Mouse (Mus musculus) adrenal gland, postnatal 4 days (tissue): ENCODE measurements around the gene Vwa5b2. TPM values are rescaled to one million over a fixed set of nuclear protein-coding genes. Genes with fewer than 3 reads are reported as not detected.

Experiments
- DNase-seq, 2 experiments: peaks; one replicate each; pipeline ENCODE4 v3.0.0; 2021 to 2022; ENCODE audit warnings: low spot score in 2 of 2, mixed read lengths in 2 of 2
- long read RNA-seq, 2 experiments: library from polyadenylated mRNA; stranded (forward); transcript quantifications; one replicate each; pipeline ENCODE4 v2.0.0; 2021
- total RNA-seq, 2 experiments: library from RNA; stranded (reverse); gene quantifications; 2 replicates each; pipeline ENCODE4 v1.2.3; 2021

Vwa5b2 gene
- 10 to 100 TPM in 1 of 2 experiments, 1 to 10 TPM in 1; 10.0 to 12.5 TPM for total RNA-seq
- long read RNA-seq, experiment 1, partial matches to known transcripts: 0 of 5 reads
- long read RNA-seq, experiment 1, other reads (novel, unspliced or antisense): 4 of 5 reads
- long read RNA-seq, experiment 2, partial matches to known transcripts: 4 of 6 reads
- long read RNA-seq, experiment 2, other reads (novel, unspliced or antisense): 2 of 6 reads

DNA sequence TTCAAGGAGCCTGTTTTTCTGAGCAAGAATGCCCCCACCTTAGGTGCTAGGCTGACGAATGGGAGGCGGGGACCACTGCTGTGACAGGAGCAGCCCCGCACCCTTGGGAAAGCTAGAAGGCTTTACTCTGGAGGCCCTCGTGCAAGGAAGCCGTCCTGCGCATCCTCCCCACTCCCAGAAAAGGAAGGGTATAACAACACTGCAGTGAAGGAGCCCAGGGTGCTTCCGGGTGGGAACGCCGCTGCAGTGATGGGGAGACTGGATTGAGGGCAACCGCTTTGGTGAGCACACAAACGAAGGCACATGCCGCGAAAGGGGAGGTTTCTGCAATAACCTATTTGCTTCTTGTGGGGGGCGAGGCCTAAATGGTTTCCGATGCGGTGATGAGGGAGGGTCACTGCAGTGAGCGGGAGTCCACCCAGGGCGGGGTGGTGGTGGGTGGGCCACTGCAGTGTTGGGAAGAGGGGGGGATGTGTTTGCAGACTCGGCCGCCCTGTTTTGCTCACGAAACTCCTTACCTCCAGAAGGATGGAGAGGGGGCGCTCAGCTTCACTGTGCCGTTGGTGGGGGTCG lies at the start of gene Vwa5b2:
Gene Vwa5b2, plus strand, starts transcription at position 106 of the 573 bp plus-strand sequence.
- DNase-seq: no peak

DNA sequence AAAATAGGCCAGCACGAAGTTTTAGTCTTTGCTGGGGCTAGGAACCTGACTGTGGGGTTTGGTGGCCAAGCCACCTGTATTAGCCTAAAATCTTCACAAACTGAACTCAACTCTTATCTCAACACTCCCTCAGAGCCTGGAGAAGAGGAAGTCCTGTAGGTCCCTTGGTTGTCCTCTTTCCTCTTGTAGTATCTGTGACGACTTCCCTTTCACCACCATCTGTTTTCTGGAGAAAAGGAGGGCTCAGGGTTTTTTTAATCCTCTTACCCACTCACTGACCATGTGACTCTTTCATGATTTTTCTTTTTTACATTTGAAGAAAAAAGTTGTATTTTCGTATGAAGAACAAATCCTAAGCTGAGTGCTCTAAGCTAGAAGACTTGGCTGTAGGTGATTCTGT lies 49.6 kb upstream of the Vwa5b2 start:
- no peak for DNase-seq

DNA sequence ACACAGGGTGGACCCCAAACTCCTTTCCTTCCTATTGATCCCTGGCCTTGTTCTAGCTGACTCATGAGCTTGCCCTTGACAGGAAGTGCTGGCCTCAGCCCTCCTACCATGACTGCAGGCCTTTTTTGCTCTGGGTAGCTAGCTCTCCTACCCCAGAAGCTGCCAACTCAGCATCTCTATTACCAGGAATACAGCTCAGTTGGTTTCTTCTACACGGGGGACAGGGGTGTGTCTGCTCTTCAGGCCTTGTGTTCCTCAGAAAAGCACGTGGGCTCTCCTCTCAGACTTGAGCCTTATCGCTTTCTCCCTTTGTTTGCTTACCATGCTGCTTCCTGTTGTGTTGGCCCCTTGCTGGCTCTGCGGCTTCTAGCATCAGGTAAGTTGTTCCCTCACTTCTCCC lies 48.8 kb upstream of the Vwa5b2 start:
- no peak for DNase-seq

DNA sequence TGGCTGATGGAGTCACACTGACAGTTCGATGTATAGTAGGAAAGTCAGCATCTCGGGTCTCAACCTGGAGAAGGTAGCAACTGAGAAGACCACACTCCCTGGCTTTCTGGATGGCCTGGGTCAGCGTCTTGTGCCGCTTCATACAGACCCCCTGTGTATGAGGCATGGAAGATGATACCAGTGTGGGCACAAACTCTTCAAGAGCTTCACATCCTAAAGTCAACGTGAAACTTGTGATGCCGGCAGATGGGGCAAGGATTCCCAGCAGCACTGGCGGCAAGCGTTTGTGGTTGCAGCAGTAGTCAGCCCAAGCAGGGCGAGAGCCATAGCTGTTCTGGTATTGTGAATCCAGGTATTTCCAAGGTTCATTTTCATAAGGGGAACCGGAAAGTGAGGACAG lies 43.6 kb upstream of the Vwa5b2 start:
- DNase-seq: no peak

DNA sequence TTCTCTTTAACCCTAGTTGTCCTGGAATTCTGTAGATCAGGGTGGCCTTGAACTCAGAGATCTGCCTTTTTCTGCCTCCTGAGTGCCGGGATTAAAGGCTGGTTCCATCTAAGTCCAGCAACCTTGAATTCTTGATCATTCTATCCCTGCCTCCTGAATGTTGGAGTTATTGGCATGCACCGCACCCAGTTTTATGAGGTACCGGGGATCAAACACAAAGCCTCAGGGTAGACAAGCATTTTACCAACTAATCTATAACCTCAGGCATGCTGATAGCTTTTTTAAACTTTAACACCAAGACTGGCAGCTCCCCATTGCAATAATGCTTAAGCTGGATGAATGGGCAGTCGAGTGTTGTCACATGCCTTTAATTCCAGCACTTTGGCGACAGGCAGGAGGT lies 41.8 kb upstream of the Vwa5b2 start:
- DNase-seq: no peak

DNA sequence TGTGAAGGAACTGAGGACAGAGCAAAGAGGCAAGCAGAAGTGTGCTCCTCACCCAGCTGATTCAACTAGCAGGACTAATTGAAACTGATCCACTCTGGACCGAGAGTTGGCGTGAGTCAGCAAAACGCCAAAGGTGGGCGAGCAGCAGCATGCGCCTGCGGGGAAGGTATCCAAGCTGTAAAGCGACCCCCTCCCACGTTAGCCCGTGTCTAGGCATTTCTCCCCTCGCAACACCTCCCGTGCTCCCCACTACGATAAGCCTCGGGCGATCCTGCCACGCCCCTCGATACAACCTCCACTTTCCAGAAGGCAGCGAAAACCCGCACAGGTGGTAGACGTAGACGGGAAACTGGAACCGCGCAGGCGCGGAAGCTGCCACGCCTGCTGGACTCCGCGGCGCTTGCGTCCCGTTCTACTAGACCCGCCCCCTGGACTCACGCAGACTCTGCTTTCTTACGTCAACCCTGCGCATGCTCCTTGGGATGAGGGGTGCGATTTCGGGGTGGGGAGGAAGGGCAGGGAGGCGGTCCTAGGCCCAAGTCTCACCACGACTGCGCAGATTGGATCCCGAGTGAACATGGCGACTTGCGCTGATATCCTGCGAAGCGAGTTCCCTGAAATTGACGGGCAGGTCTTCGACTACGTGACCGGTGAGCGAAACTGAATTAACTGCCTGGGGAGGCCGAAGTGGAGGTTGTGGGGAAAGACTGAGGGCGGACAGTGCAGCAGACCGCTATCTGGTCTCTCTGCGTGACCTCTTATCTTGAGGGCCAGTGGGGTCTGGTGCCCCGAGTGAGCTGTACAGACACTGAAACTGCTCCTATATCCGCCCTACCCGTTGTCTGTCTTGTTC lies 40.9 kb upstream of the Vwa5b2 start, which contains the start of gene Abcf3:
Gene Abcf3, plus strand, starts transcription at position 482 of the 853 bp plus-strand sequence.
- peak; percentile 84 to 96 for DNase-seq

DNA sequence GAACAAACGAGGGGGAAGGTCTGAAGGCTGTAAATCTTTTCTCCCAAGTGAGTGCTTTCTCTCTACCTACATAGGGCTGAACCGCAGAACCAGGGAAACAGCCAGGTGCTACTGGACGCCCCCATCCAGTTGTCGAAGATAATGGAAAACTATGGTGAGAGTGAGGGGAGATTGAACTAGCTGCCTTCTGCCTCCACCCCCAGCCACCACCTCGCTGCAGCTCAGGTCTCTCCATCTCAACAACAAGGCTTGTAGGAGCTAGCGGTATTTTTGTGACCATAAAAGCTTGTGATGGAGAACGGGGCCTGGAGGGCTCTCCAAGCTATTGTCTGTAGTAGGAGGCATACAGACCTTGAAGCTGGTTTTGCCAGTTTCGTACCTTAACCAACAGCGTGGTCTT lies 40.1 kb upstream of the Vwa5b2 start:
- DNase-seq: no peak

DNA sequence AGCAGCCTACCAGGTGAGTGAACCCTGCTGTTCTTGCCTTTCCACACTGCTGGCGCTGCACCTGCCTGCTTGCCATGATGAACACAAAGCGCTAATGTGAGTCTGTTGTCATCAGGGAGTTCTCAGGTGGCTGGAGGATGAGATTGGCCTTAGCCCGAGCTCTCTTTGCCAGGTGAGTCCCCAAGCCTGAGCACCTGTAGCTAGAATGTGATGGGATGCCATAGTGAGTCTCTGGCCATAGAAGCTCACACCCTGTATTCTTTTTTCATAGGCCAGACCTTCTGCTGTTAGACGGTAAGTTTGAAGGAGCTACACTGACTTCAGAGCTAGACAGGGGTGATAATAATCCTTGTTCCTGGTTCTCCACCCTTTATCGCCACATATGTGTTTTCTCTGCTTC lies 37.6 kb upstream of the Vwa5b2 start:
- DNase-seq: no peak

DNA sequence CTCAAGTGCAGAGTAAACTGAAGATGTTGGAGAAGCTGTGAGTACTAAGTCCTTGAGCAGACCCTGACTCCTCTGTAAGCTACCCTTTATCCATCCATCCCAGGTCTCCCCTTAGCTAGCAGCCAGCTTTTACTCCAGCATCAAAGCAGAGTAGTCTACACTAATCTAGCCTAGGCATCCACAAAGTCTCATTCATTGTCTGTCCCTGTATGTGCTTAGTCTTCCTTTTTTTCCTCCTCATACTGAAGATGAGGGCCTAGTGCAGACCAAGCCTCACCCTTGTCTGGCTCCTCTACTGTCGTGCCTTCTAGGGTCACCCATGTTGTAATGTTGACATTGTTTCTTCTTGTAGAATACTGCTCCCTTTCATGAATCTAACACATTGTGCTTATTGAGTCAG lies 36.7 kb upstream of the Vwa5b2 start:
- DNase-seq: no peak

DNA sequence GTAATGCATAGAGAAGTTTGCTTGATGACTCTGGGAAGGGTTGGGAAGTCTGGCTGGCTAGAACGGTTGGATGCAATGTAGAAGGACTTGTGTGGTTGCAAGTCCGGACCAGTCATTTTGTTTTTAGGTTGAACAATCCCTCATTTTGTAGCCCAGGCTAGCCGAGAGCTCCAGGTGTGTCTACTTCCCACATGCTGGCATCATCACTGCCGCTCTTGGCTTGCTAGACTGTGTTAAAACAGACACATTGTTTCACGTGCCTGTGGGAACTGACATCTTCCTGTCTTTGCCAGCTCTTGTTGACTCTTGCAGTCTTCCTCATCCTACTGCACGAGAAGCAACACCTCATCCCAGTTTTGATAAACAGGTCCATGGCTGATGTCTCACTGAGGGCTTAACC lies 34.3 kb upstream of the Vwa5b2 start:
- DNase-seq: no peak

DNA sequence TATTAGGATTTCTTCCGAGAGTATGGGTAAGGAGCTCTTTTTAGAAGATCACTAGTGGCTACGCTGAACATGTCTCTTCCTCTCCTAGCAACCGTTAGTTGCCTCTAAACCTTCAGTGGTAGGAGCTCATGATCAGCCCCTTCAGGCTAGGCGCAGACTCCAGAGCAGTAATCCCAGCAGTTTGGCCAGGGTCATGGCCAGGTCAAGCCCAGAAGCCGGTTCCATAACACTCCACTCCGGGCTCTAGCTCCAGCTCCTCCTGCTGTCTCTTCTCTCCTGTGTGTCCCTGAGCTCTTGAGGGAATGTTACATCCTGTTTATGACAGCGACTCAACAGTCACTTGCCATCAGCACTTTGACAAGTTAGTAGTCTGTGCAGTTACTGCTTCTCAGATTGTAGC lies 31.9 kb upstream of the Vwa5b2 start:
- DNase-seq: no peak

DNA sequence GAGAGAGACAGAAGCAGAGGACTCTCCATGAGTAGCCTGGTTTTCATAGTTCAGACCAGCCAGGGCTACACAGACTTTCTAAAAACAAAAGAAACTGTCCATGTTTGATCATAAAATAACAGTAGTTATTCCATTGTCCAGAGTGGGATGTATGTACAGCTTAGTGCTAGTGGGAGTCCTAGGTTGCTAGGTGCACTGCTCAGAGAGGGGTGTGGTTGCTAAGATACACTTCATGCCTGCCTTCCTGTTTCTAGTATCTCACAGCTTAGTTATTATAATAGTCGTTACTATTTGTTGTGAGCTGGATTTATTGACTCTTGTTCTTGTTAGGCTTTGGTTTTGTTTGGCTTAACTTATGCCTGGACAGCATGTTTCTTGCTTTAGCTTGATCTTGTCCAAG lies 24.2 kb upstream of the Vwa5b2 start:
- no peak for DNase-seq

DNA sequence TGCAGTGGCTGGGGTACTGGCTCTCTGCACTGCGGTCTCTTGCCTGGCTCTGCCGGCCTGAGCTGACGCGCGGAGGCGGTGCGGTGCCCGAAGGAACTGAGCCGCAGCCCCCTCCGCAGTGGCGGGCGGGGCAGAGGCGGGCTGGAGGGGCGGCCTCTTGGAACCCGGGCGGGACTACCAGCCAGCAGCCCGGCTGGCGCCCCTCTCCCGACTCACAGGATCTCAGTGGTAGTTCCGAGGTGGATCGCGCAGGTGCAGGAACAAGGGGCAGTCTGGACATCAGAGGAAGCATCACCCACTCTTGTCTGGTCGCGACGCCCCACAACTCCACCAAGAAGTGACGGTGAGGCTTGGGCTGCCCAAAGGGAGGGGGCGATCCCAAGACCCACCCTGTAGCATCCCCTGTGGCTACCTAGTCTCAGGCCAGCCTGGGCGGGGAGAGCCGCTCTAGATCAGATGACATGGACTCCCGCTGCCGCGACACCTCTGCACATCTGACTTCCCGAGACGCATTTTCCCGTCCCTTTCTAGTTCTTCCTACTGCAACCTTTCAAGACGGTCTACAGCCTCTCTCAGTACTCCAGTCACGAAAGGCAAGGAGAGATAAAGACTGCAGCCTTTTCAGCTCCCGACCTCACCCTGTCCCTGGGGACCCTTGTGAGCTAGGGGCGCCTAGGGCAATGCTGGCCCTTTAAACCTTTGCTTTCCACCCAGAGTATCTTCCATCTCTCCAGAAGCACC lies 838 bp downstream of the Vwa5b2 start:
- no peak for DNase-seq

DNA sequence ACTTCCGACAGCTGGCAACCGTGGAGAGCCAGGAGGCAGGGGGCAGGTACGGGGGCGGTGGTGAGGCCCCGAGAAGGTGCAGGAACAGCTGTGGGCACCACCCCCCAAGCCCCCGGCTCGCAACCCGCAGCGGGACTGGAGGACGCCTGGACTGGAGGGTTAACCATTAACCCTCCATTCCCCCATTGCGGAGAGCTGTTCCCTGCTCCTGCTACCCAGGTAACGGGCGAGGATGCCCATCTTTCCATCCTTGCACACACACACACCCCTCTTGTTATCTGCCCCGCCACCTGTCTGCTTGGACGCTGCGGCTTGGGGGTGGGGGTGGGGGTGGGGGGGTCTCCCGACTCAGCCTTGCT lies 1.4 kb downstream of the Vwa5b2 start:
- no peak for DNase-seq

DNA sequence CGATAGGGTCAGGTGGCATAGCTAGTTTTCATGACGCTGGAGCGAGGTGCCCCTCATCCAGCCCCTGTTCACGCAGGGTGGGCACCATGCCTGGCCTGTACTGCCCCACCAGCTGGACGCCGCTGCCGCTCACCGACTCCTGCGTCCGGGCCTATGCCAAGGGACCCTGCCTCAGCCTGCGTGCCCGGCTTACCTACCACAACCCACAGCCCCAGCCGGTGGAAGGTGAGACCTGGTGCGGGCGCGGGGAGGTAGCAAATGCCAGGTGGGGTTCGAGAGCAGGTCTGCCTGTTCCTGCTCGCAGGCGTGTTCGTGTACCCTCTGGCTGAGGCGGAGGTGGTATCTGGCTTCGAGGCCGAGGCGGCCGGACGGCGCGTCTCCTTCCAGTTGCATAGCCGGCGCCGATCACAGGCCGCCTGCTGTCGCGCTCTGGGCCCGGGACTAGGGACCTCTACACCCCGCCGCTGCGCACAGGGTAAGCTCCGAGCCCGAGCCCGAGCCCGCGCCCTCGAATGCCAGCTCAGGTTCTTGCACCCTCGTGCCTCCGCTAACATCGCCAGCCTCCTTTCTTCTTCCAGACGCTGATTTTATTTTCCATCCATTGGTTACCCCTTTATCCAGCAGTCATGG lies 1.9 kb downstream of the Vwa5b2 start:
- no peak for DNase-seq

DNA sequence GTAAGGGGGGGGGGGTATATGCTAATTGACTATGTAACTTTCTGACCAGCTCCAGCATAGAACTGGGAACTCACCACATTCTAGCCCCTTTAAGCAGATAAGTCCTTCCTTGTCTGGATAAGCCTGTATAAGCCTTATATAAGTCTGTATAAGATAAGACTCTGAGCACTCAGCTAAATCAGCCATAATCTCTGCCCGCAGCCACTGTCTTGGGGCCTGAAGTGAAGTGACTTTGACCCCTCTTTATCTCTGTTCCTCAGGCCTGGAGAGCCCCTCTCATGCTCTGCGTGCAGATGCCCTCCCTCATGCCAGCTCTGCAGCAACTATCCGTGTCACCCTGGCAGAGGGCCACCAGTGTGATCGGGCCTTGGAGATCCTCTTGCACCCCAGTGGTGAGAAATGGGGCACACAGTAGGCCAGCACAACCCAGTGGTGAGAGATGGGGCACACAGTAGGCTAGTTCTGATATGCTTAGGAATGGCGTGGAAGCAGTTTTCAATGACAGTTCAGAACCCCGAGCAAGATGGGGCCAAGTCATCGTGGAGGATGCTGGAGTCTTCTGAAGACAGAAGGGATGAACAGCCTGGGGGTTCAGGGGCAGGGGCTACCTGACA lies 5.9 kb downstream of the Vwa5b2 start:
- no peak for DNase-seq

DNA sequence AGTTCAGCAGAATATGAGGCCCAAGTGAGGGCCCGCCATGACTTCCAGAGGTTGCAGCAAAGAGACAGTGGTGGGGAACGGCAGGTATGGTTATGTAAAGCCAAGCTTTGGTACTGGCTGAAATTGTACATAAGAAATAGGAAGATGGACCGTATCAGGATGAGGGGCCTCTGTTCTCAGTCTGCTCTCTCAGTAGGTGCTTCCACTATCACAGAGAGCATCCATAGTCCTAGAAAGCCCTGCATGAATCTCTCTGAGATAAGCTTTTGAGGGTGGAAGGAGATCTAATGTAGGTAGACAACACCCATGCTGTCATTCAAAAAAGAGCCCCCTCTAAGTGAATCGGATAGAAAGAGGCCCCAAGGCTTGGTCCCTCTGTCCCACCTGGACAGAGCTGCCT lies 6.5 kb downstream of the Vwa5b2 start:
- DNase-seq: no peak

DNA sequence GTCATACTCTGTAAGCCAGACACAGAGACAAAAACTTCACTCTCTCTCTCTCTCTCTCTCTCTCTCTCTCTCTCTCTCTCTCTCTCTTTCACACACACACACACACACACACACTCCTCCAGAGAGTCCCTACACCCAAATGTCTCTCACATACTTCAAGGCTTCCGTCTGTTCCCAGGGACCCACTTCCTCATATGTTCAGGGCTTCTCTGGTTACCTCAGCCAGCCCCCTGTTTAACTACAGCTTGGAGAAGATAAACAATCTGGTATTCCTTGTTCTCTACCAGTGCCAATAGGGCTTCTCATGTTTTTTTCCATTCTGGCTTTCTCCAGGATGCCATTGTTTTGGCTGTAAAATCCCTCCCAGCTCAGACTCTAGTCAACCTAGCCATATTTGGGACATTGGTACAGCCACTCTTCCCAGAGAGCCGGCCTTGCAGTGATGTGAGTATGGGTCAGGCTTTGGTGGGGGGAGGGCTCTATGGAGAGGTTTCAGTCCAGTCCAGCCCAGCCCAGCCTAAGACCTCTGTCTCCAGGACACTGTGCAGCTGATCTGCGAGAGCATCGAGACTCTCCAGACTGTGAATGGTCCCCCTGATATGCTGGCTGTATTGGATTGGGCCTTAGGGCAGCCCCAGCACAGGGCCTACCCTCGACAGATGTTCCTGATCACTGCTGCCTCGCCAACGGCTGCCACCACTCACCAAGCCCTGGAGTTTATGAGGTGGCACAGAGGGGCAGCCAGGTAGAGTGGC lies 7.6 kb downstream of the Vwa5b2 start:
- no peak for DNase-seq

DNA sequence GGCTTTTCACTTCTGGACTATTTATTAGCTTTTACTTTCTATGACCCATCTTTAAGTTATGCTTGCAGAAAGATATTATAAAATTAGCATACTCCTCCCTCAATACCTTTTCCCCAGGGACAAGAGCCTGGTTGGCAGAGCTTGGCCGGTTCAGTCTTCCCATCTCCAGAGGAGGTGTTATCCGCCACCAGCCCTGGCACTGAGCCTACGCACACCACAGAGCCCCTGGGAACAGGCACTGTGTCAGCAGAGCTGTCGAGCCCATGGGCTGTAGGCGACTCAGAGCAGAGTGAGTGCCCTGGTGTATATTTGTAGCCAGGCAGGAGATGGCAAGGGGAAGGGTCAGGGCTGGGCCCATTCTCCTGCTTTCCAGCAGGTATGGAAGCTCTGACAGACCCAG lies 11.2 kb downstream of the Vwa5b2 start:
- no peak for DNase-seq

DNA sequence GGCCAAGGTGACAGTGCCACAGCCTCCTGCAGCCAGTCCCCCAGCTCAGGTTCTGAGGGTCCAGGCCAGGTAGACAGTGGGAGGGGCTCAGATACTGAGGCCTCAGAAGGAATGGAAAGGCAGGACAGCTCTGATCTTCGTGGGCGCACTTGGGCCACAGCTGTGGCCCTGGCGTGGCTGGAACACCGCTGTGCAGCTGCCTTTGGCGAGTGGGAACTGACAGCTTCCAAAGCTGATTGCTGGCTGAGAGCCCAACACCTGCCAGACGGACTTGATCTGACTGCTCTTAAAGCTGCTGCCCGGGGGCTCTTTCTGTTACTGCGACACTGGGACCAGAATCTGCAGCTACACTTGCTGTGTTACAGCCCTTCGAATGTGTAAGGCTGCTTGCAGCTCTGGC lies 15.4 kb downstream of the Vwa5b2 start:
- DNase-seq: no peak
